ENCODE assay signal across 21 mouse cellular contexts in the genomic region with DNA sequence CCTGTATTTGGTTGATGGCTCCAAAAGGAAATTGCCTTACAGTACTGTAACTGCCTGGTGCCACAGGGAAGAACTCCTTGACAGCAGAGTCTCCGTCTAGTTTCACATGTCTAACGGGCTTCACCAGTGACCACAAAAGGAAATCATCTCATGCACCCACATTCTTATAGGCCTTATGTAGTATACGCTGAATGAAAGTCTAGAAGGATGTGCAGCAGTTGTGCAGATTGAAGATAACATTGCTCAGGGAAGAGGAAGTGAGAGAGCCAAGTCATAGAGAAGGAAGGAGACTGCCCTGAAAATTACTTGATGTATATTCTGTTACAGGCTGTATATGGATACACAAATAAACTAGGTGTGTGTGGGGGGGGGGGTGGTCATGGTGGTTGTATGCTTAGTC.
A peak's percentile ranks its signal among the peaks of the same experiment; 100 is the strongest.
DNase-seq lines count a peak whose midpoint lies in the region; ATAC-seq lines count a peak whose summit lies in the region.
"Had no signal": no experiment of that assay in that cellular context is flagged by ENCODE, and none has a peak within 500 bp of the region (broad histone marks: within the 10 kb centered on the region; RNA-seq: fewer than 3 reads in every experiment).

No protein-coding gene starts in this region.

- peak; percentile 6 for DNase-seq in kidney, adult 9 months
- DNase-seq in kidney, adult 11 months, result no peak
- peak; percentile 92 for DNase-seq in 416B (ENCODE audit: low read depth)
- DNase-seq in MEL-GATA-1-ER (ENCODE audit: extremely low read depth, low read depth), result peak; percentile 9
- DNase-seq in thymus, postnatal 14 days, result no peak
- no peak for DNase-seq in neural tube, embryonic 10.5 days (ENCODE audit: extremely low spot score, low spot score)
- DNase-seq in urinary bladder, adult 2 months (ENCODE audit: low spot score), result no peak
- DNase-seq: adrenal gland, adult 8-10 months; B cell, adult 2 months; cerebellum, adult 8-10 months; cerebellum, postnatal 36 days; gastrocnemius, postnatal 25 days; heart, adult 2 months; kidney, postnatal 14 days; lung, adult 18-20 months; midbrain, embryonic 14.5 days; right cerebral cortex, postnatal 25 days had no signal

- ATAC-seq in megakaryocyte, adult 5-6 weeks (ENCODE audit: poor library complexity, severe bottlenecking), result peak; percentile 89
- ATAC-seq: forebrain, embryonic 15.5 days; hindbrain, embryonic 16.5 days; lung, postnatal 0 days had no signal

Comparison
In these comparisons a context has a peak if more than half of its experiments do, and no peak if none do; other contexts are left out.
1. DNase-seq: peak in kidney, adult 9 months (single experiment), 416B (single experiment) and MEL-GATA-1-ER (single experiment); none in kidney, adult 11 months (single experiment), thymus, postnatal 14 days (single experiment), neural tube, embryonic 10.5 days (single experiment) and urinary bladder, adult 2 months (single experiment).